Mouse (Mus musculus) heart, adult 2 months (tissue): ENCODE measurements around the gene Flywch2. TPM values are rescaled to one million over a fixed set of nuclear protein-coding genes. Genes with fewer than 3 reads are reported as not detected.

Experiments
- DNase-seq, 2 experiments: peaks; one replicate each; pipeline ENCODE4 v3.0.0; 2021
- H3K27ac ChIP-seq: fragments of 200-600 bp; 2 replicates; pipeline ENCODE4 v1.8.1; 2022
- H3K27me3 ChIP-seq: fragments of 200-500 bp; 2 replicates; pipeline ENCODE4 v1.6.1; 2012; ENCODE audit warnings: mild to moderate bottlenecking, low read length, inconsistent platforms, mixed read lengths; ENCODE audit not compliant: control insufficient read depth, insufficient read depth
- H3K36me3 ChIP-seq: fragments of 200-500 bp; 2 replicates; pipeline ENCODE4 v1.6.1; 2012; ENCODE audit warnings: low read length, inconsistent platforms; ENCODE audit not compliant: control insufficient read depth, insufficient read depth
- H3K4me1 ChIP-seq: fragments of 200-500 bp; 2 replicates; pipeline ENCODE4 v1.6.1; 2011; ENCODE audit warnings: low read length; ENCODE audit not compliant: control insufficient read depth, insufficient read depth
- H3K4me3 ChIP-seq: fragments of 200-600 bp; 2 replicates; pipeline ENCODE4 v1.8.1; 2022
- H3K79me2 ChIP-seq: fragments of 200-500 bp; replicated peaks from 2 replicates; pipeline ENCODE4 v1.6.1; 2012; ENCODE audit warnings: mild to moderate bottlenecking, inconsistent platforms, low read length, moderate library complexity, mixed read lengths; ENCODE audit not compliant: control insufficient read depth, insufficient read depth
- H3K9ac ChIP-seq: fragments of 200-500 bp; 2 replicates; pipeline ENCODE4 v1.6.1; 2012; ENCODE audit warnings: low read depth, mild to moderate bottlenecking, control low read depth, inconsistent platforms, low read length, mixed read lengths
- CTCF ChIP-seq: fragments of 200-600 bp; IDR thresholded peaks from 2 replicates; pipeline ENCODE4 v1.8.1; 2022; ENCODE audit warnings: antibody characterized with exemption, mild to moderate bottlenecking, moderate library complexity
- EP300 ChIP-seq: fragments of 200-500 bp; IDR thresholded peaks from 2 replicates; pipeline ENCODE4 v1.6.1; 2011; ENCODE audit warnings: low read depth, low read length, control low read depth; ENCODE audit not compliant: insufficient read depth
- POLR2A ChIP-seq: fragments of 200-500 bp; IDR thresholded peaks from 2 replicates; pipeline ENCODE4 v1.6.1; 2011; ENCODE audit warnings: mild to moderate bottlenecking, low read depth, low read length, control low read depth; ENCODE audit not compliant: insufficient read depth
- WGBS: fragments of 180-500 bp; shearing (Covaris S2); methylation state at CpG from one replicate; pipeline ENCODE4 v1.1.7; 2018; 5-methylcytosine and 5-hydroxymethylcytosine counted together
- intact Hi-C: fragments of 180-260 bp; cut with DNase I; formaldehyde crosslinking; loops from one replicate; pipeline ENCODE4 v1.15.1; 2025
- long read RNA-seq: library from polyadenylated mRNA; stranded (forward); transcript quantifications from one replicate; pipeline ENCODE4 v2.0.0, GENCODE M21; 2021
- polyA plus RNA-seq: library from polyadenylated mRNA; depleted of rRNA; stranded (reverse); fragments of >200 nt; gene quantifications from 2 replicates; pipeline ENCODE4 v1.2.3, GENCODE M21; 2012; rRNA removed
- total RNA-seq, 2 experiments: library from RNA; stranded (reverse); gene quantifications; 2 replicates each; pipeline ENCODE4 v1.2.3; 2021

Flywch2 gene
- under 1 TPM; 0.27 to 0.50 TPM for total RNA-seq
- polyA plus RNA-seq, result 1.3 and 1.5 TPM in 2 replicates
- long read RNA-seq, result 0 reads

GRCm38 (mm10) chr17:23785561-23786471, at the start of gene Flywch2:
Gene Flywch2, minus strand, starts transcription at chr17:23786081.
- Histone ChIP-seq H3K27me3 (no peaks in the 10 kb centered on the region), H3K79me2 (no peaks in the 10 kb centered on the region), H3K4me1 (peaks cover 4% of the 10 kb centered on the region), H3K4me3 (peak within 1 kb of the TSS; percentile 53), H3K36me3 (no peaks in the 10 kb centered on the region), H3K9ac (peak within 1 kb of the TSS; percentile 65), H3K27ac (no peak within 1 kb of the TSS; the same call in 1 of the 2 replicates)
- TF ChIP-seq POLR2A (no peak), EP300 (no peak), CTCF (peak; percentile 55)
- 8% methylated on average over 43 of the region's 43 CpGs for WGBS
- intact Hi-C loops, result loop anchor here (5.0 kb wide), 1 partner anchor 39 kb away; the partner anchor contains the start of gene Kremen2
- DNase-seq, result peak; percentile 68 to 73

GRCm38 (mm10) chr17:23831201-23831600, 45.3 kb upstream of the Flywch2 start:
- H3K4me1 ChIP-seq, result no peaks in the 10 kb centered on the region
- no peak overlapping the region for H3K9ac ChIP-seq
- WGBS, result 93% methylated on average over 1 of the region's 1 CpGs
- H3K27ac ChIP-seq, result no peak overlapping the region
- no peak for TF ChIP-seq CTCF
- TF ChIP-seq EP300, result no peak
- no peak for TF ChIP-seq POLR2A
- DNase-seq, result no peak
- no peak overlapping the region for H3K4me3 ChIP-seq
- intact Hi-C loops, result no loop called here
- H3K36me3 ChIP-seq, result peaks cover 10% of the 10 kb centered on the region
- peaks cover 2% of the 10 kb centered on the region; the same call in 1 of the 2 replicates for H3K79me2 ChIP-seq
- H3K27me3 ChIP-seq, result peaks cover 1% of the 10 kb centered on the region; the same call in 1 of the 2 replicates

GRCm38 (mm10) chr17:23829064-23829619, 43.3 kb upstream of the Flywch2 start, which contains the start of gene Elob:
Gene Elob, minus strand, starts transcription at chr17:23829136.
- H3K4me3 ChIP-seq, result peak within 1 kb of the TSS; percentile 83
- peak within 1 kb of the TSS; percentile 96 for H3K27ac ChIP-seq
- peak within 1 kb of the TSS; percentile 80 for H3K9ac ChIP-seq
- H3K79me2 ChIP-seq, result peaks cover 2% of the 10 kb centered on the region; the same call in 1 of the 2 replicates
- H3K4me1 ChIP-seq, result no peaks in the 10 kb centered on the region
- no peaks in the 10 kb centered on the region; the same call in 1 of the 2 replicates for H3K27me3 ChIP-seq
- under 1% methylated on average over 24 of the region's 42 CpGs for WGBS
- H3K36me3 ChIP-seq, result peaks cover 14% of the 10 kb centered on the region
- intact Hi-C loops, result loop anchor here (1.0 to 2.0 kb wide), 2 partner anchors 27 to 58 kb away; partner anchors contain the start of gene Flywch1
- TF ChIP-seq EP300, result peak; percentile 51; the same call in 1 of the 2 replicates
- TF ChIP-seq POLR2A, result peak; percentile 73
- TF ChIP-seq CTCF, result peak; percentile 83
- peak; percentile 87 to 91 for DNase-seq

GRCm38 (mm10) chr17:23828271-23829001, 42.6 kb upstream of the Flywch2 start:
- H3K36me3 ChIP-seq, result peaks cover 14% of the 10 kb centered on the region
- DNase-seq, result peak in 1 of 2 experiments; percentile 29
- peak overlapping the region; percentile 83 for H3K4me3 ChIP-seq
- WGBS, result under 1% methylated on average over 47 of the region's 47 CpGs
- peaks cover 2% of the 10 kb centered on the region; the same call in 1 of the 2 replicates for H3K79me2 ChIP-seq
- H3K27me3 ChIP-seq, result no peaks in the 10 kb centered on the region
- TF ChIP-seq EP300 (no peak), CTCF (0 out of 2 replicates have a peak, but pooled peaks have one; percentile 9)
- H3K27ac ChIP-seq, result peak overlapping the region; percentile 76
- intact Hi-C loops, result loop anchor here (1.0 to 2.0 kb wide), 2 partner anchors 26 to 58 kb away; partner anchors contain the start of gene Flywch1
- H3K4me1 ChIP-seq, result no peaks in the 10 kb centered on the region
- peak overlapping the region; percentile 80 for H3K9ac ChIP-seq

- TF ChIP-seq POLR2A, result no peak
- no peak for TF ChIP-seq EP300
- no peak for TF ChIP-seq CTCF
- no peak overlapping the region for H3K9ac ChIP-seq
- H3K27me3 ChIP-seq, result no peaks in the 10 kb centered on the region
- intact Hi-C loops, result no loop called here
- H3K4me3 ChIP-seq, result no peak overlapping the region
- H3K36me3 ChIP-seq, result peaks cover 14% of the 10 kb centered on the region
- 66% methylated on average over 4 of the region's 4 CpGs for WGBS
- H3K4me1 ChIP-seq, result no peaks in the 10 kb centered on the region
- peaks cover 2% of the 10 kb centered on the region; the same call in 1 of the 2 replicates for H3K79me2 ChIP-seq
- DNase-seq, result no peak
- no peak overlapping the region for H3K27ac ChIP-seq
Measured at GRCm38 (mm10) chr17:23825591-23825990, 39.7 kb upstream of the Flywch2 start.
